Mouse (Mus musculus): ENCODE measurements around the gene Nudt16l1.

GRCm38 (mm10) chr16:4927967-4928366, 10.6 kb upstream of the Nudt16l1 start:
- no peak for TF ChIP-seq CTCF (IDR thresholded peaks at IDR 0.05; ENCODE audit: low read depth, low read length)
- TF ChIP-seq POLR2AphosphoS5 (IDR thresholded peaks at IDR 0.05; ENCODE audit: insufficient replicate concordance, low read depth, low read length), result no peak
- TF ChIP-seq GATA1 (IDR thresholded peaks at IDR 0.05; ENCODE audit: borderline replicate concordance, low read length), result no peak
- TF ChIP-seq TAL1 (conservative IDR thresholded peaks at IDR 0.05; ENCODE audit: low read depth, low read length), result no peak
- no peak for TF ChIP-seq GATA2 (IDR thresholded peaks at IDR 0.05; ENCODE audit: borderline replicate concordance, low read depth, low read length)

Measured in G1E (cell line).